23 mouse cellular contexts compared by ENCODE assay signal in the genomic region with DNA sequence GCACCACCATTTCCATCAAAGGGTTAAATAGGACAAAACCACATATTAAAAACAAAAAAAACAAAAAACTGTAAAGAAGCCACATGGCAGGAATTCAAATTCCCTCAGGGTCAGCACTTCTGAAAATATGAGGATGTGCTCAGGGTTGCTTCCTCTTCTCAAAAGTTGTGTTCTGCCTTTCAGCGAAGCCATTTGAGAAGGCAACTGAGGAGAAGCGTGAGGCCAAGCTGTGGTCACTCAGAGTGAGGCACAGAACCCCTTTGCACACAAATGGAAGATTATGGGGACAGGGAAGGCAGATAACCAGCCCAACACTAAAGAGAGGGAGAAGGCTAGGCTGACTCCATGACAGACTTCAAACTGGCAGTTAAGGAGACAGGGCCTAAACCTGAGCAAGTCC.
DNase-seq lines count a peak whose midpoint lies in the region; ATAC-seq and TF ChIP-seq lines count a peak whose summit lies in the region.
"Had no signal": no experiment of that assay in that cellular context is flagged by ENCODE, and none has a peak within 500 bp of the region (broad histone marks: within the 10 kb centered on the region; RNA-seq: fewer than 3 reads in every experiment).

No protein-coding gene starts in this region.

- H3K9ac ChIP-seq in liver, adult 2 months (ENCODE audit: low read depth, low read length), result no peak overlapping the region
- H3K9ac ChIP-seq in forebrain, embryonic 11.5 days (ENCODE audit: low read length), result no peak overlapping the region
- H3K9ac ChIP-seq: heart, embryonic 13.5 days; hindbrain, embryonic 14.5 days; kidney, embryonic 15.5 days; midbrain, embryonic 15.5 days had no signal

- H3K27me3 ChIP-seq in liver, adult 2 months (ENCODE audit: control insufficient read depth, insufficient read depth, low read length), result no peaks in the 10 kb centered on the region
- H3K27me3 ChIP-seq in forebrain, embryonic 11.5 days (ENCODE audit: control insufficient read depth, insufficient read depth, low read length), result no peaks in the 10 kb centered on the region
- H3K27me3 ChIP-seq: heart, embryonic 13.5 days; kidney, embryonic 15.5 days; Patski had no signal

- no peak for TF ChIP-seq POLR2A in liver, adult 2 months (IDR thresholded peaks at IDR 0.05; ENCODE audit: extremely low read depth, insufficient read depth, low read length)

- H3K4me3 ChIP-seq in gastrocnemius, adult 2 months, result no peak overlapping the region
- no peak overlapping the region for H3K4me3 ChIP-seq in liver, adult 2 months (ENCODE audit: insufficient read depth, low read depth, low read length)
- H3K4me3 ChIP-seq in forebrain, embryonic 11.5 days (ENCODE audit: low read depth, low read length), result no peak overlapping the region
- H3K4me3 ChIP-seq: forebrain, embryonic 10.5 days; heart, embryonic 13.5 days; kidney, embryonic 15.5 days; midbrain, embryonic 15.5 days had no signal

- 72% methylated on average over 2 of the region's 2 CpGs for WGBS in liver, adult 2 months
- 88% methylated on average over 2 of the region's 2 CpGs for WGBS in forebrain, embryonic 11.5 days

- no peak for DNase-seq in gastrocnemius, adult 2 months
- no peak for DNase-seq in gastrocnemius, postnatal 36 days
- peak; percentile 27 for DNase-seq in liver, adult 2 months (ENCODE audit: extremely low read depth, low read depth, low spot score)
- DNase-seq in liver, result no peak
- DNase-seq in A20 (ENCODE audit: low read depth, low spot score), result peak; percentile 10
- DNase-seq in urinary bladder, postnatal 10 days (ENCODE audit: low spot score), result no peak
- DNase-seq in forebrain, embryonic 11.5 days (ENCODE audit: low spot score), result no peak
- DNase-seq: adrenal gland, postnatal 10 days; cerebellum, adult 11-12 months; cerebellum, postnatal 14 days; embryo, embryonic 11 days; gastrocnemius, postnatal 14 days; lung, adult 18-20 months; lung, postnatal 36 days; right cerebral cortex, postnatal 14 days; spleen, adult 18-20 months had no signal

- intact Hi-C loops in gastrocnemius, adult 2 months (cut with DNase I), result no loop called here
- intact Hi-C loops in gastrocnemius, postnatal 36 days (cut with DNase I), result no loop called here

- 0 out of 2 replicates have a peak, but pooled peaks cover 2% of the 10 kb centered on the region for H3K4me1 ChIP-seq in liver, adult 2 months (ENCODE audit: control insufficient read depth, insufficient read depth, low read length)
- peaks cover 2% of the 10 kb centered on the region; the same call in 1 of the 2 replicates for H3K4me1 ChIP-seq in forebrain, embryonic 11.5 days (replicated peaks; ENCODE audit: control insufficient read depth, insufficient read depth, low read length)

- peak overlapping the region; percentile 53; the same call in 1 of the 2 replicates for H3K27ac ChIP-seq in gastrocnemius, adult 2 months
- no peak overlapping the region for H3K27ac ChIP-seq in liver, adult 2 months (replicated peaks; ENCODE audit: insufficient read depth, low read depth, low read length)
- no peak overlapping the region for H3K27ac ChIP-seq in forebrain, embryonic 11.5 days (ENCODE audit: low read depth, low read length)
- H3K27ac ChIP-seq: forebrain, embryonic 10.5 days; heart, embryonic 13.5 days; hindbrain, embryonic 14.5 days; kidney, embryonic 15.5 days; midbrain, embryonic 15.5 days had no signal

- peak; percentile 53 for ATAC-seq in granulocyte monocyte progenitor cell, adult 5-6 weeks (replicated peaks; ENCODE audit: poor library complexity, severe bottlenecking)
- ATAC-seq in forebrain, embryonic 11.5 days (replicated peaks; ENCODE audit: low FRiP score), result no peak
- ATAC-seq: midbrain, embryonic 15.5 days; Patski had no signal

- TF ChIP-seq CTCF in gastrocnemius, adult 2 months (IDR thresholded peaks at IDR 0.05), result no peak
- TF ChIP-seq CTCF in liver, adult 2 months (IDR thresholded peaks at IDR 0.05; ENCODE audit: low read depth, low read length), result no peak

- H3K4me2 ChIP-seq in forebrain, embryonic 11.5 days (ENCODE audit: low read depth, low read length, severe bottlenecking), result no peak overlapping the region
- H3K4me2 ChIP-seq: heart, embryonic 13.5 days; hindbrain, embryonic 14.5 days; kidney, embryonic 15.5 days; midbrain, embryonic 15.5 days had no signal

- H3K79me2 ChIP-seq in liver, adult 2 months (ENCODE audit: control insufficient read depth, insufficient read depth, low read length), result no peaks in the 10 kb centered on the region

- H3K9me3 ChIP-seq in forebrain, embryonic 11.5 days (ENCODE audit: control insufficient read depth, low read length), result no peaks in the 10 kb centered on the region
- H3K9me3 ChIP-seq: forebrain, embryonic 10.5 days; heart, embryonic 13.5 days; kidney, embryonic 15.5 days; midbrain, embryonic 15.5 days had no signal

- no peaks in the 10 kb centered on the region for H3K36me3 ChIP-seq in liver, adult 2 months (ENCODE audit: control insufficient read depth, insufficient read depth, low read length)
- no peaks in the 10 kb centered on the region for H3K36me3 ChIP-seq in forebrain, embryonic 11.5 days (ENCODE audit: control insufficient read depth, insufficient read depth, low read length)
- H3K36me3 ChIP-seq: forebrain, embryonic 10.5 days; heart, embryonic 13.5 days; kidney, embryonic 15.5 days; midbrain, embryonic 15.5 days had no signal

Comparison
In these comparisons a context has a peak if more than half of its experiments do, and no peak if none do; other contexts are left out.
1. DNase-seq: peak in liver, adult 2 months (single experiment) and A20 (single experiment); none in gastrocnemius, adult 2 months (single experiment), gastrocnemius, postnatal 36 days (0 of 2), liver (single experiment), urinary bladder, postnatal 10 days (single experiment) and forebrain, embryonic 11.5 days (single experiment).